Mouse (Mus musculus) neural tube, embryonic 11.5 days (tissue): Measurements from ENCODE around the gene Map6d1. TPM values are rescaled to one million over a fixed set of nuclear protein-coding genes. Genes with fewer than 3 reads are reported as not detected.

ENCODE experiments used
- ATAC-seq: fragments of 200-750 bp; cut with Nextera tagmentation; 2 replicates; pipeline ENCODE4 v1.8.0; 2017; ENCODE audit warnings: moderate number of reproducible peaks, mild to moderate bottlenecking, moderate TSS enrichment, moderate library complexity; ENCODE audit not compliant: insufficient read depth, low FRiP score, low TSS enrichment
- DNase-seq: peaks from one replicate; pipeline ENCODE4 v3.0.0-alpha.2; 2015; ENCODE audit warnings: low spot score
- H3K27ac ChIP-seq: fragments of 300-500 bp; sonication (generic); 2 replicates; pipeline ENCODE4 v1.5.1; 2014; ENCODE audit warnings: low read depth, mild to moderate bottlenecking, low read length
- H3K27me3 ChIP-seq: fragments of 300-500 bp; sonication (generic); 2 replicates; pipeline ENCODE4 v1.6.1; 2014; ENCODE audit warnings: mild to moderate bottlenecking, low read length, mixed read lengths; ENCODE audit not compliant: control insufficient read depth, insufficient read depth
- H3K36me3 ChIP-seq: fragments of 300-500 bp; sonication (generic); 2 replicates; pipeline ENCODE4 v1.6.1; 2014; ENCODE audit warnings: mild to moderate bottlenecking, low read length, moderate library complexity, mixed read lengths; ENCODE audit not compliant: control insufficient read depth, insufficient read depth
- H3K4me1 ChIP-seq: fragments of 300-500 bp; sonication (generic); 2 replicates; pipeline ENCODE4 v1.6.1; 2014; ENCODE audit warnings: low read length, mixed read lengths; ENCODE audit not compliant: control insufficient read depth, insufficient read depth
- H3K4me2 ChIP-seq: fragments of 300-500 bp; sonication (generic); 2 replicates; pipeline ENCODE4 v1.6.1; 2014; ENCODE audit warnings: low read depth, mild to moderate bottlenecking, moderate library complexity
- H3K4me3 ChIP-seq: fragments of 300-500 bp; sonication (generic); 2 replicates; pipeline ENCODE4 v1.5.1; 2014; ENCODE audit warnings: low read depth, low read length
- H3K9ac ChIP-seq: fragments of 300-500 bp; sonication (generic); 2 replicates; pipeline ENCODE4 v1.6.1; 2014; ENCODE audit warnings: mild to moderate bottlenecking, low read length
- H3K9me3 ChIP-seq: fragments of 300-500 bp; sonication (generic); 2 replicates; pipeline ENCODE4 v1.6.1; 2016; ENCODE audit warnings: low read length; ENCODE audit not compliant: control insufficient read depth
- WGBS: fragments of 180-500 bp; shearing (Covaris S2); extraction: QIAGEN DNeasy Blood & Tissue Kit; methylation state at CpG from one replicate; pipeline ENCODE4 v1.1.7; 2014; 5-methylcytosine and 5-hydroxymethylcytosine counted together
- polyA plus RNA-seq: library from polyadenylated mRNA; unstranded; fragments of >200 nt; fragmentation: Nextera tagmentation; extraction: Ambion mirVana; gene quantifications from 2 replicates; pipeline ENCODE4 v1.2.1, GENCODE M21; 2014

Map6d1 gene
- polyA plus RNA-seq, 1 experiment from 2014 or later = 1.8 TPM

DNA sequence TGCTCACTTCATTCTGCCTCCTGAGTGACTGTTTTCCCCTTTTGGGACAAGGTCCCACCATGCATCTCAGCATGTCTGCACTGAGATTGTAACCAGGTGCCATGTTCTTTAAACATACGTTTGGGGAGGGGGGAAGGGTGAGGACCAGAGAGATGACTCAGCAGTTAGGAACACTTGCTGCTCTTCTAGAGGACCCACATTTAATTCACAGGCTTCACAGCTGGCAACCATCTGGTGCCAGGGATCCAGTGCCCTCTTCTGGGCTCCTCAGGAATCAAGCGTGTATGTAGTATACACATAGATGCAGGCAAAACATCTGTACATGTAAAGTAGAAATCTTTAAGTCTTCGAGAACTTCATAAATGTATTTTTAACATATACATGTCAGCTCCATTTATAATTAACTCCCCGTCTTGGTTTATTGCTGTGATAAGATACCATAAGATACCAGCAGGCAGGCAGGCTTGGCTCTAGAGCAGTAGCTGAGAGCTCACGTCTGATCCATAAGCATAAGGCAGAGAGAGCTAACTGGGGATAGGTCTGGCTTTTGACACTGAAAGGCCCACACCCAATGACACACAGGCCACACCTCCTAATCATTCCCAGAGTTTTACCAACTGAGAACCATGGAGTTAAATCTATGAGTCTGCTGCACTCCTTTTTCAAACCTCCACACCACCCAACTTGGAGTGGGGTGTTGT is 41.5 kb downstream of the Map6d1 start:
- no peaks in the 10 kb centered on the region for H3K9me3 ChIP-seq
- no peak overlapping the region for H3K27ac ChIP-seq
- H3K27me3 ChIP-seq = no peaks in the 10 kb centered on the region
- no peak overlapping the region for H3K4me3 ChIP-seq
- ATAC-seq = no peak
- DNase-seq = no peak
- H3K9ac ChIP-seq = no peak overlapping the region
- no peak overlapping the region for H3K4me2 ChIP-seq
- 88% methylated on average over 5 of the region's 5 CpGs for WGBS
- peaks cover 12% of the 10 kb centered on the region for H3K36me3 ChIP-seq
- H3K4me1 ChIP-seq = no peaks in the 10 kb centered on the region

DNA sequence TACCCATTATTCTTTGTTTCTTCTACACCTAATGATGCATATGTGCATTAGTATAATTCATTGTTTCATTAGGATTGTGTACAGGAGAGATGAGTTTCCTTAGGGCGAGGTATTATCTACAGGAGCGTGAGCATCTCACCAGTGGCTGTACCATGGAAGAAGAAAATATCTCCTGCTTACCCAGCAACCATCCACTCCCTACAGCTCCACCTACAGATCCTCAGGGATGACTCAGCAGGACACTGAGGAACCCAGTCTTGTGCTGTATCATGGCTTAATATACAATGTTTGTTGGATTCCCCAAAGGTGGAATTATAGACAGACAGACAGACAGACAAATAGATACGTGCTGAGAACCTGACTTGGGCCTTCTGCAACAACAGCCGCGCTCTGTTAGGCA is 44.2 kb downstream of the Map6d1 start:
- Histone ChIP-seq H3K4me3 (no peak overlapping the region), H3K27ac (no peak overlapping the region), H3K4me1 (no peaks in the 10 kb centered on the region), H3K9ac (no peak overlapping the region), H3K36me3 (peaks cover 21% of the 10 kb centered on the region), H3K27me3 (no peaks in the 10 kb centered on the region), H3K9me3 (no peaks in the 10 kb centered on the region), H3K4me2 (no peak overlapping the region)
- no peak for DNase-seq
- no peak for ATAC-seq
- 94% methylated on average over 5 of the region's 5 CpGs for WGBS

GRCm38 (mm10) chr16:20195546-20195945 is 45.6 kb downstream of the Map6d1 start:
- H3K9ac ChIP-seq = no peak overlapping the region
- H3K36me3 ChIP-seq = peaks cover 21% of the 10 kb centered on the region
- H3K4me2 ChIP-seq = no peak overlapping the region
- H3K9me3 ChIP-seq = no peaks in the 10 kb centered on the region
- H3K4me3 ChIP-seq = no peak overlapping the region
- WGBS = 93% methylated on average over 3 of the region's 3 CpGs
- H3K27me3 ChIP-seq = no peaks in the 10 kb centered on the region
- ATAC-seq (no peak), DNase-seq (no peak)
- H3K27ac ChIP-seq = no peak overlapping the region
- no peaks in the 10 kb centered on the region for H3K4me1 ChIP-seq

- Histone ChIP-seq H3K4me1 (no peaks in the 10 kb centered on the region), H3K27me3 (no peaks in the 10 kb centered on the region), H3K36me3 (peaks cover 19% of the 10 kb centered on the region), H3K9me3 (no peaks in the 10 kb centered on the region), H3K27ac (no peak overlapping the region), H3K9ac (no peak overlapping the region), H3K4me3 (no peak overlapping the region), H3K4me2 (no peak overlapping the region)
- no peak for DNase-seq
- ATAC-seq = no peak
Measured at GRCm38 (mm10) chr16:20192043-20192442, 49.1 kb downstream of the Map6d1 start.

DNA sequence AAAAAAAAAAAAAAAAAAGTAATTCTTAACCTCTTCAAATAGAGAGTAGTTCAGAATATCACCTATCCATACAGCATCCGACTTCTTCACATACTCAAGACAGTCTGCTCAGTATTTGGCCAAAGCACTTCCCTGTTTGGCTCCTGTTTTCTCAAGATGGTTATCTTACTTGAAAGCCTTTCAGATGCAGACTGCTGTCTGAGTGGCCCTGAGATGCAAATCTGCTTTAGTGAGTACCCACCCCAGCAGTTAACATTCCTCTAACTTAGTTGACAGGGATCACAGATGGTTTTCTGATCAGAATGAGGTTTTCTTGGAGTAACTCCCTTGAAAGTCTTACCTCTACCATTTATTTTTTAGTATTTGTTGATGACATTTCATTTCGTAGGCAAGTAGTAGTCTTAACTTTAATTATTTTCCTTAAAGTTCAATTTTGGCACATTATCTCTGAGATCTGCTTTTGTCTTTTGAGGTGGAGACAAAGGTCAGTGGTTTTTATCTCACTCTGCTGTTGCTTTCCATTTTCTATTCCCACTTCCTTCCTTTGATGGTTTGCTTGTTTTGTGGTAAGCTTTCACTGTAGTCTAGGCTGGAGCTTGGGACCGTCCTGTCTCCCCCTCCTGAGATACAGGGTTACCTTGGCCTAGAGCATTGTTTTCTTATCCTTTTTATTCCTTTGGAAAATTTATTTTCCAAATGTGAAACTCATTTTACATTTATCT is 49.8 kb downstream of the Map6d1 start:
- peaks cover 20% of the 10 kb centered on the region for H3K36me3 ChIP-seq
- H3K4me3 ChIP-seq = no peak overlapping the region
- H3K4me1 ChIP-seq = no peaks in the 10 kb centered on the region
- no peak overlapping the region for H3K9ac ChIP-seq
- DNase-seq = no peak
- H3K4me2 ChIP-seq = no peak overlapping the region
- H3K27ac ChIP-seq = no peak overlapping the region
- ATAC-seq = no peak
- WGBS = 92% methylated on average over 3 of the region's 3 CpGs
- H3K9me3 ChIP-seq = no peaks in the 10 kb centered on the region
- H3K27me3 ChIP-seq = no peaks in the 10 kb centered on the region

DNA sequence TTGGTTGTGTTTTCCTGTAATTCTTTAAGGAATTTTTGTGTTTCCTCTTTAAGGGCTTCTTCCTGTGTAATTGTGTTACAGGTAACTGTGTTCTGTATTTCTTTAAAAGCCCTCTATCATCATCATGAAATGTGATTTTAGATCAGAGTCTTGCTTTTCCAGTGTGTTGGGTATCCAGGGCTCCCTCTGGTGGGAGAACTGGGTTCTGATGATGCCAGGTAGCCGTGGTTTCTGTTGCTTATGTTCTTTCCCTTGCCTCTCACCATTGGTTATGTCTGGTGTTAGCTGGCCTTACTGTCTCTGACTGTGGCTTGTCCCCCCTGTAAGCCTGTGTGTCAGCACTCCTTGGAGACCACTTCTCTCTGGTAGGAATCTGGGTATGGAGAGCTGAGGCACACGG is 55.8 kb downstream of the Map6d1 start:
- Histone ChIP-seq H3K9me3 (no peaks in the 10 kb centered on the region), H3K36me3 (peaks cover 12% of the 10 kb centered on the region), H3K9ac (no peak overlapping the region), H3K4me2 (no peak overlapping the region), H3K27me3 (no peaks in the 10 kb centered on the region), H3K4me1 (no peaks in the 10 kb centered on the region), H3K4me3 (no peak overlapping the region), H3K27ac (no peak overlapping the region)
- peak; percentile 32 for DNase-seq
- 84% methylated on average over 2 of the region's 2 CpGs for WGBS
- no peak for ATAC-seq

Other genes with a start within 250 kb of the Map6d1 start
- gene Klhl24, start 143.8 kb downstream of the Map6d1 start, polyA plus RNA-seq = 44.9 and 46.9 TPM in 2 replicates
- gene Yeats2, start 100.3 kb downstream of the Map6d1 start, polyA plus RNA-seq = 39.7 and 41.5 TPM in 2 replicates
- gene Parl, start 61.0 kb upstream of the Map6d1 start, polyA plus RNA-seq = 96.3 and 105 TPM in 2 replicates
- not detected in 2 replicates for gene Cyp2ab1, start 84.0 kb upstream of the Map6d1 start, polyA plus RNA-seq
- gene Abcc5, start 185.0 kb upstream of the Map6d1 start, polyA plus RNA-seq = 74.4 and 80.9 TPM in 2 replicates